Mouse (Mus musculus) adrenal gland, adult 8-10 months (tissue): ENCODE measurements around the gene Dmtf1. TPM values are rescaled to one million over a fixed set of nuclear protein-coding genes. Genes with fewer than 3 reads are reported as not detected.

ENCODE experiments used
- total RNA-seq, 4 experiments: library from RNA; stranded (reverse); gene quantifications; 2 replicates each; pipeline ENCODE4 v1.2.4; 2022

Gene Dmtf1
- total RNA-seq, 4 experiments from 2014 or later: 22.4 to 33.4 (median 31.5) TPM

Other genes starting within 250 kb of the Dmtf1 start
- gene Crot, start 164.5 kb downstream of the Dmtf1 start, total RNA-seq: 10 to 100 TPM; 32.4 to 45.8 (median 38.9) TPM
- gene Tmem243, start 61.1 kb downstream of the Dmtf1 start, total RNA-seq: 10 to 100 TPM; 25.5 to 38.9 (median 31.9) TPM
- 10 to 100 TPM; 11.8 to 19.8 (median 15.9) TPM for gene 9330182L06Rik, start 104.3 kb upstream of the Dmtf1 start, total RNA-seq